ENCODE assay signal across 8 mouse cellular contexts in the genomic region with DNA sequence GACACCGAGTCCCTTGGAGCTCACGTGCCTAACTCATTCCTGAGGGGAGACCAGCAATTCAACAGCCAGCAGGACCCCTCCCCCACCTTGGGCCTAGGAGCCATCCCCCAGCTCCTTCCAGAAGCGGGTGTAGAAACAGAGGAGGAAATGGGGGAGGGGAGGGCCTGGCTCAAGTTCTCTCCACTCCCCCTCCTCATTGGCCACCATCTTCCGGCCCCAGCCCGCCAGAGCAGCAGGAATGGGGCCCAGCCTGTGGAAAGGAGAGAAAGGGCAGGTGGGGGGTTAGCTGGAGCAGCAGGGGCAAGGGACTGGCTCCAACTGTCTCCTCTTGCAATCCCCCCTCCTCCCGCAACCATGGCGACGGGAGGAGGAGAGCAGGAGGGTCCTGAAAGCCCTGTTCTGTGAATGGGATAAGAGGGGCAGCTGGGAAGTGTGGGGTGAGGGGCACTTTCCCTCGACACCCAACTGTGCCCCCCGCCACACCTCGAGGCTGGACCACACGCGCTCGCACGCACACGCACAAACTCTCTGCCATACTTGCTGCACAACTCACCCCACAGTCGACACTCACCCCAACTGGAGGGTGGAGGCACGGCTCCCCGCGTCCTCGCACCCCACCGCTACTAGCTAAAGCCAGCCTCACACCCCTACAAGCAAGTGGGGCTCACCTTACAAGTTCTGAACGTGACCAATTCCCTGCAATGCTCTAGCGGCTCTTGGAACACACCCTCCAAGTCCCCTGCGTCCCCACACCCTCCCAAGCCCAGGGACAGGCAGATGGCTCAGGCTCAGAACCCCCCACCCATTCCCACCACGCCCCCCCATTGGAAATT. TPM values are rescaled to one million over a fixed set of nuclear protein-coding genes. Genes with fewer than 3 reads are reported as not detected.
DNase-seq lines count a peak whose midpoint lies in the region; ATAC-seq lines count a peak whose summit lies in the region.

No protein-coding gene starts in this region.

- peak; percentile 33 to 53 for DNase-seq in spleen, postnatal 10 days (ENCODE audit: low spot score in 2 of 2)
- DNase-seq in spleen, postnatal 36 days (ENCODE audit: low spot score in 2 of 2), result no peak
- peak; percentile 63 to 75 for DNase-seq in cerebellum, postnatal 14 days
- DNase-seq in limb, embryonic 10.5 days (ENCODE audit: low spot score), result peak; percentile 93
- peak; percentile 98 for DNase-seq in midbrain, embryonic 10.5 days (ENCODE audit: low spot score)
- DNase-seq in yolk sac, embryonic 10.5 days (ENCODE audit: low spot score), result peak; percentile 95
- no peak for DNase-seq in natural killer cell, adult 2 months (ENCODE audit: low spot score in 2 of 2)

- H3K9ac ChIP-seq in heart, embryonic 12.5 days, result peak overlapping the region; percentile 99

- H3K27ac ChIP-seq in heart, embryonic 12.5 days (ENCODE audit: poor library complexity, severe bottlenecking), result peak overlapping the region; percentile 100
- H3K27ac ChIP-seq in limb, embryonic 10.5 days, result peak overlapping the region; percentile 100
- H3K27ac ChIP-seq in midbrain, embryonic 10.5 days (replicated peaks), result peak overlapping the region; percentile 100

- peaks cover 50% of the 10 kb centered on the region for H3K4me1 ChIP-seq in heart, embryonic 12.5 days (replicated peaks)
- H3K4me1 ChIP-seq in limb, embryonic 10.5 days, result peaks cover 58% of the 10 kb centered on the region
- H3K4me1 ChIP-seq in midbrain, embryonic 10.5 days, result peaks cover 61% of the 10 kb centered on the region

- under 1% methylated on average over 24 of the region's 26 CpGs for WGBS in heart, embryonic 12.5 days
- WGBS in limb, embryonic 10.5 days, result 0% methylated on average over 25 of the region's 26 CpGs
- WGBS in midbrain, embryonic 10.5 days, result under 1% methylated on average over 26 of the region's 26 CpGs

- ATAC-seq in heart, embryonic 12.5 days (ENCODE audit: insufficient number of reproducible peaks, low FRiP score), result peak; percentile 70

- H3K36me3 ChIP-seq in heart, embryonic 12.5 days, result peaks cover 13% of the 10 kb centered on the region
- peaks cover 26% of the 10 kb centered on the region for H3K36me3 ChIP-seq in limb, embryonic 10.5 days
- H3K36me3 ChIP-seq in midbrain, embryonic 10.5 days, result peaks cover 23% of the 10 kb centered on the region

- no peaks in the 10 kb centered on the region for H3K9me3 ChIP-seq in heart, embryonic 12.5 days (replicated peaks)
- H3K9me3 ChIP-seq in limb, embryonic 10.5 days (replicated peaks), result no peaks in the 10 kb centered on the region
- H3K9me3 ChIP-seq in midbrain, embryonic 10.5 days (replicated peaks), result no peaks in the 10 kb centered on the region

- H3K4me2 ChIP-seq in heart, embryonic 12.5 days, result peak overlapping the region; percentile 86

- no peaks in the 10 kb centered on the region for H3K27me3 ChIP-seq in heart, embryonic 12.5 days (replicated peaks)
- H3K27me3 ChIP-seq in limb, embryonic 10.5 days (ENCODE audit: low read depth, poor library complexity, severe bottlenecking), result 0 out of 2 replicates have a peak, but pooled peaks cover 5% of the 10 kb centered on the region
- H3K27me3 ChIP-seq in midbrain, embryonic 10.5 days (ENCODE audit: low read depth, poor library complexity, severe bottlenecking), result peaks cover 8% of the 10 kb centered on the region

- peak overlapping the region; percentile 93 for H3K4me3 ChIP-seq in heart, embryonic 12.5 days
- peak overlapping the region; percentile 95 for H3K4me3 ChIP-seq in limb, embryonic 10.5 days
- peak overlapping the region; percentile 92 for H3K4me3 ChIP-seq in midbrain, embryonic 10.5 days

RNA-seq across cellular contexts. Expression of a gene that starts 0.8 kb away (rescaled TPM):
- 8.5 and 9.2 TPM in 2 replicates for polyA plus RNA-seq in heart, embryonic 12.5 days (2016; fragmentation: Nextera tagmentation; extraction: Ambion mirVana)
- polyA plus RNA-seq in limb, embryonic 10.5 days (2016; fragmentation: Nextera tagmentation; extraction: Ambion mirVana), result 7.6 and 8.2 TPM in 2 replicates
- polyA plus RNA-seq in midbrain, embryonic 10.5 days (2016; fragmentation: Nextera tagmentation; extraction: Ambion mirVana), result 9.0 and 10.8 TPM in 2 replicates

RNA-seq across cellular contexts. Expression of a gene that starts 8.8 kb away (rescaled TPM):
- 10.0 and 11.5 TPM in 2 replicates for polyA plus RNA-seq in heart, embryonic 12.5 days (2016; fragmentation: Nextera tagmentation; extraction: Ambion mirVana)
- polyA plus RNA-seq in limb, embryonic 10.5 days (2016; fragmentation: Nextera tagmentation; extraction: Ambion mirVana), result 5.7 and 9.6 TPM in 2 replicates
- polyA plus RNA-seq in midbrain, embryonic 10.5 days (2016; fragmentation: Nextera tagmentation; extraction: Ambion mirVana), result 8.2 and 14.7 TPM in 2 replicates

RNA-seq across cellular contexts. Expression of a gene that starts 15.5 kb away (rescaled TPM):
- polyA plus RNA-seq in heart, embryonic 12.5 days (2016; fragmentation: Nextera tagmentation; extraction: Ambion mirVana), result 22.7 and 23.6 TPM in 2 replicates
- polyA plus RNA-seq in limb, embryonic 10.5 days (2016; fragmentation: Nextera tagmentation; extraction: Ambion mirVana), result 57.8 and 58.8 TPM in 2 replicates
- polyA plus RNA-seq in midbrain, embryonic 10.5 days (2016; fragmentation: Nextera tagmentation; extraction: Ambion mirVana), result 51.6 and 52.6 TPM in 2 replicates

RNA-seq across cellular contexts. Expression of a gene that starts 27.7 kb away (rescaled TPM):
- 35.4 and 38.9 TPM in 2 replicates for polyA plus RNA-seq in heart, embryonic 12.5 days (2016; fragmentation: Nextera tagmentation; extraction: Ambion mirVana)
- 33.7 and 34.3 TPM in 2 replicates for polyA plus RNA-seq in limb, embryonic 10.5 days (2016; fragmentation: Nextera tagmentation; extraction: Ambion mirVana)
- 22.8 and 26.0 TPM in 2 replicates for polyA plus RNA-seq in midbrain, embryonic 10.5 days (2016; fragmentation: Nextera tagmentation; extraction: Ambion mirVana)

RNA-seq across cellular contexts. Expression of a gene that starts 32.6 kb away (rescaled TPM):
- polyA plus RNA-seq in heart, embryonic 12.5 days (2016; fragmentation: Nextera tagmentation; extraction: Ambion mirVana), result 32.2 and 32.8 TPM in 2 replicates
- 9.3 and 10.8 TPM in 2 replicates for polyA plus RNA-seq in limb, embryonic 10.5 days (2016; fragmentation: Nextera tagmentation; extraction: Ambion mirVana)
- polyA plus RNA-seq in midbrain, embryonic 10.5 days (2016; fragmentation: Nextera tagmentation; extraction: Ambion mirVana), result 27.6 and 35.8 TPM in 2 replicates

Comparison
In these comparisons a context has a peak if more than half of its experiments do, and no peak if none do; other contexts are left out.
1. DNase-seq: peak in spleen, postnatal 10 days (2 of 2), cerebellum, postnatal 14 days (2 of 2), limb, embryonic 10.5 days (single experiment), midbrain, embryonic 10.5 days (single experiment) and yolk sac, embryonic 10.5 days (single experiment); none in spleen, postnatal 36 days (0 of 2) and natural killer cell, adult 2 months (0 of 2).
2. Peak in every context shown above with its lines, with median percentiles within 50 percentile points of each other: H3K27ac ChIP-seq and H3K4me3 ChIP-seq.